Mouse (Mus musculus) embryonic facial prominence, embryonic 10.5 days (tissue): ENCODE data around the gene Cldn6. TPM values are rescaled to one million over a fixed set of nuclear protein-coding genes. Genes with fewer than 3 reads are reported as not detected.

Source experiments
- DNase-seq: peaks from one replicate; pipeline ENCODE4 v3.0.0-alpha.2; 2017; ENCODE audit warnings: low spot score
- H3K27ac ChIP-seq: fragments of 300-500 bp; sonication (generic); replicated peaks from 2 replicates; pipeline ENCODE4 v1.5.1; 2016; ENCODE audit warnings: mild to moderate bottlenecking
- H3K27me3 ChIP-seq: fragments of 300-500 bp; sonication (generic); replicated peaks from 2 replicates; pipeline ENCODE4 v1.6.1; 2016; ENCODE audit warnings: low read depth, mild to moderate bottlenecking; ENCODE audit not compliant: poor library complexity, severe bottlenecking
- H3K36me3 ChIP-seq: fragments of 300-500 bp; sonication (generic); replicated peaks from 2 replicates; pipeline ENCODE4 v1.6.1; 2016; ENCODE audit warnings: mild to moderate bottlenecking, moderate library complexity
- H3K4me1 ChIP-seq: fragments of 300-500 bp; sonication (generic); 2 replicates; pipeline ENCODE4 v1.6.1; 2016
- H3K4me3 ChIP-seq: fragments of 300-500 bp; sonication (generic); 2 replicates; pipeline ENCODE4 v1.5.1; 2016; ENCODE audit warnings: mild to moderate bottlenecking, moderate library complexity
- H3K9me3 ChIP-seq: fragments of 300-500 bp; sonication (generic); 2 replicates; pipeline ENCODE4 v1.6.1; 2016; ENCODE audit warnings: mild to moderate bottlenecking
- WGBS: fragments of 180-500 bp; shearing (Covaris S2); methylation state at CpG from one replicate; pipeline ENCODE4 v1.1.7; 2016; 5-methylcytosine and 5-hydroxymethylcytosine counted together
- polyA plus RNA-seq: library from polyadenylated mRNA; unstranded; fragments of >200 nt; fragmentation: Nextera tagmentation; extraction: Ambion mirVana; gene quantifications from 2 replicates; pipeline ENCODE4 v1.2.1, GENCODE M21; 2016

Cldn6 gene
- polyA plus RNA-seq, 1 experiment from 2014 or later: 77.2 TPM

DNA sequence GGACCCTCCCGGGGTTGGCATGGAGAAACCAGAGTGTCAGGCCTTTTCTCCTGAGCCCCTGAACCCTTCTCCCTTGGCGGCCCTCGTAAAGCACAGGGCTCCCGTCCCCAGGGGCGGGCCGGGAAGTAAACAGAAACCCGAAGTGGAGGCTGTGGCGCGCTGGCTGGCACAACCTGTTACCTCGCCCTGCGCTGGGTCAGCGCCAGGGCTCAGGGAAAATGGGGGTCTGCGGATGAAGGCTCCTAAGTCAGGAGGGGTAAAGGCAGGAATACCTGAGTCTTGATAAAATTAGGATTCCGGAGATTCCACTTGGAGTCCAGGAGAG lies 18.2 kb upstream of the Cldn6 start:
- 4% methylated on average over 14 of the region's 14 CpGs for WGBS
- no peaks in the 10 kb centered on the region for H3K9me3 ChIP-seq
- peaks cover 26% of the 10 kb centered on the region for H3K4me1 ChIP-seq
- no peak for DNase-seq
- H3K4me3 ChIP-seq: peak overlapping the region; percentile 38
- H3K27me3 ChIP-seq: peaks cover 52% of the 10 kb centered on the region
- no peak overlapping the region for H3K27ac ChIP-seq
- H3K36me3 ChIP-seq: 0 out of 2 replicates have a peak, but pooled peaks cover 4% of the 10 kb centered on the region

DNA sequence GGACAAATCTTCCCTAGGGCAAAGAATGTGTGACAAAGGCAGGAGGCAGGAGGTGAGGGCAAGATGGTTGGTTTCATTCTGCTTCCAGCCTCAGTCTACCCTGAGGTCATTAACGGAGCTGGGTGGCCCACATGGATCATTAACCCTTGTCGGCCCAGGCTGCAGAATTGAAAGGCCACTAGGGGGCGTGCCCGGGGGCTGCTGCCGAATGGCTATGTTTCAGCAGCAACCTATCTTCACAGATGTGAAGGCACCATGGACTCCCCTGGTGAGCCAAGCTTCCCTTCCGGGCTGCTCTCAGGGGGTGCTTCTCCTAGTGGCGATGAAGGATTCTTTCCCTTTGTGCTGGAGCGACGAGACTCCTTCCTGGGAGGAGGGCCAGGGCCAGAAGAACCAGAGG lies 17.5 kb upstream of the Cldn6 start:
- DNase-seq: peak; percentile 50
- peaks cover 52% of the 10 kb centered on the region for H3K27me3 ChIP-seq
- 4% methylated on average over 9 of the region's 9 CpGs for WGBS

DNA sequence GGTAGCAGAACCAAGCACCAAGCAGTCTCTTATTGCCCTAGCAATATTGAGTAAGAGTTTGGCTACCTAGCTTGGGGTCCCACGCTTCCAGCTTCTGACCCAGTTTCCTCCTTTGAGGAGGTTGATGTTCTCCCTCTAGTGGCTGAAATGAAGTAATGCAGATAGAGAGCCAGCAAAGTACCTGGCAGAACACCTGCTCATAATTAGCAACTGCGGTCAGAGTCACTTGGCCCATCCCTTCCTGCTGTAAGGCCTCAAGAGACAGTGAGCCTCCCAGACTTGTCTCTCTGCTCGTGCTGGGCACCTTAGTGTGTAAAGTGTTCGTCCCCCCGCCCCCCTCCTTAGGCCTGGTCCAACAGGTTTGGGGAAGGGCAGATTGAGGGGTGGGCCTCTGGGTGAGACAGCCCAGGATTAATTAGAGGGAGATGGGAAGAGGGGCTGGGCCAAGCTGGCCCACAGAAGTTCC lies 14.5 kb upstream of the Cldn6 start:
- no peaks in the 10 kb centered on the region for H3K9me3 ChIP-seq
- H3K27me3 ChIP-seq: peaks cover 43% of the 10 kb centered on the region
- DNase-seq: peak; percentile 51
- no peak overlapping the region for H3K27ac ChIP-seq
- H3K4me3 ChIP-seq: no peak overlapping the region
- 10% methylated on average over 5 of the region's 5 CpGs for WGBS
- peaks cover 41% of the 10 kb centered on the region for H3K36me3 ChIP-seq
- H3K4me1 ChIP-seq: peaks cover 30% of the 10 kb centered on the region

More for the DNA sequence above, 17.5 kb upstream of the Cldn6 start:
- Histone ChIP-seq H3K27ac (no peak overlapping the region), H3K4me1 (peaks cover 30% of the 10 kb centered on the region), H3K9me3 (no peaks in the 10 kb centered on the region), H3K4me3 (no peak overlapping the region), H3K36me3 (peaks cover 10% of the 10 kb centered on the region)

DNA sequence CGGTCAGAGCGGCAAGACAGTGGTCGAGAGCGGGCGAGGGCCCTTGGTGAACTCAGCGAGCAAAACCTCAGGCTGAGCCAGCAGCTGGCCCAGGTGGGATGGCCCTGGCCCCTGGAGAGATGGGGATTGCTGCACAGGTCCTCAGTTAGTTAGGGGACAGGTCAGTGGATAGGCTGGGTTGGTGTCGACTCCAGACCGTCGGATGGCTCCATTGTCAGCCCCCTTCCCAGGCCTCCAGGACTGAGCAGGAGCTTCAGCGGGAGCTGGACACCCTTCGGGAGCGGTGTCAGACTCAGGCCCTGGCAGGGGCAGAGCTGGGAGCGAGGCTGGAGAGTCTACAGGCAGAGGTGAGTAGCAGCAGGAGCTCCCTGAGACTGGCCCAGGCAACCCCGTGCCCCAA lies 13.5 kb upstream of the Cldn6 start:
- Histone ChIP-seq H3K4me1 (peaks cover 27% of the 10 kb centered on the region), H3K4me3 (no peak overlapping the region), H3K27me3 (peaks cover 34% of the 10 kb centered on the region), H3K27ac (no peak overlapping the region; the same call in 1 of the 2 replicates), H3K9me3 (no peaks in the 10 kb centered on the region), H3K36me3 (peaks cover 50% of the 10 kb centered on the region)
- DNase-seq: no peak
- 77% methylated on average over 14 of the region's 14 CpGs for WGBS

- DNase-seq: no peak
- Histone ChIP-seq H3K36me3 (peaks cover 50% of the 10 kb centered on the region), H3K27me3 (peaks cover 15% of the 10 kb centered on the region), H3K9me3 (no peaks in the 10 kb centered on the region), H3K4me1 (peaks cover 40% of the 10 kb centered on the region), H3K27ac (no peak overlapping the region), H3K4me3 (no peak overlapping the region)
- 85% methylated on average over 7 of the region's 7 CpGs for WGBS
These were observed 8.5 kb upstream of the Cldn6 start for GRCm38 (mm10) chr17:23670516-23671074.

GRCm38 (mm10) chr17:23671519-23671918 lies 7.5 kb upstream of the Cldn6 start:
- Histone ChIP-seq H3K4me1 (peaks cover 43% of the 10 kb centered on the region), H3K9me3 (no peaks in the 10 kb centered on the region), H3K4me3 (no peak overlapping the region), H3K36me3 (peaks cover 43% of the 10 kb centered on the region), H3K27me3 (peaks cover 24% of the 10 kb centered on the region), H3K27ac (no peak overlapping the region)
- WGBS: 90% methylated on average over 3 of the region's 3 CpGs
- no peak for DNase-seq

GRCm38 (mm10) chr17:23672761-23673160 lies 6.3 kb upstream of the Cldn6 start:
- Histone ChIP-seq H3K36me3 (peaks cover 31% of the 10 kb centered on the region), H3K4me1 (peaks cover 55% of the 10 kb centered on the region), H3K4me3 (peak overlapping the region; percentile 71), H3K9me3 (no peaks in the 10 kb centered on the region), H3K27me3 (peaks cover 34% of the 10 kb centered on the region), H3K27ac (no peak overlapping the region)
- 72% methylated on average over 3 of the region's 3 CpGs for WGBS
- DNase-seq: no peak

GRCm38 (mm10) chr17:23673424-23674073 lies 5.5 kb upstream of the Cldn6 start, which contains the start of the genes Hcfc1r1 and Thoc6:
Hcfc1r1 (plus strand) TSS chr17:23673596.
Thoc6 (minus strand) TSS chr17:23673882.
- Histone ChIP-seq H3K4me1 (peaks cover 56% of the 10 kb centered on the region), H3K4me3 (peak within 1 kb of the TSS; percentile 71), H3K27me3 (peaks cover 42% of the 10 kb centered on the region), H3K9me3 (no peaks in the 10 kb centered on the region), H3K36me3 (peaks cover 23% of the 10 kb centered on the region), H3K27ac (peak within 1 kb of the TSS; percentile 92)
- peak; percentile 94 for DNase-seq
- WGBS: under 1% methylated on average over 45 of the region's 45 CpGs

DNA sequence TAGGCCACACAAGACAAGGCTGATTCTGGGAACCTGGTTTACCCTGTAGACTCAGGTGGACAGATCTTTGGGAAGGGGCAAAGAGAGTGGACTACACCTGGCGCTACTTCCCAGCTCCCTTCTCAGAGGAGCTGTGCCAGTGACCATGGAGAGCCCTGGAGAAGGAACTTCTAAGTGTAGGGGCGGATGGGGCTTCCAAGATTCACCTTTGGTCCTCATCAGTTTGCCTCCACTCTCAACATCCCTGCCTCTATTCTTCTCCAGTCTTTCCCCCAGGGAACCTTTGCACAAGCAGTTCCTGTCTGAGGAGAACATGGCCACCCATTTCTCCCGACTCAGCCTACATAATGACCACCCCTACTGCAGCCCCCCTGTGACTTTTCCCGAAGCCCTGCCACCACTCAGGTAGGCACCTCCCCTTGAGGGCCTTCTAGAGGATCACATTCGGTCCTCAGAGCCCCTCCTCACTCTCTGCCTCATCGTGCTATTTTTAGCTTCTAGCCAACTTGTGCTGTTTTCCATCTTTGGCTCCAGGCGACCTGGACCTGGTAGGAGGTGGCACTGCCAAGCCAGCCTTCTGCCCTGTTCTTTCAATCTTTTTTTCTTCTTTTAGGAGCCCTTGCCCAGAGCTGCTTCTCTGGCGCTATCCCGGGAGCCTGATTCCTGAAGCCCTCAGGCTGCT lies 4.6 kb upstream of the Cldn6 start:
- Histone ChIP-seq H3K4me3 (peak overlapping the region; percentile 71), H3K36me3 (peaks cover 14% of the 10 kb centered on the region), H3K27me3 (peaks cover 51% of the 10 kb centered on the region), H3K9me3 (no peaks in the 10 kb centered on the region), H3K27ac (peak overlapping the region; percentile 92), H3K4me1 (peaks cover 60% of the 10 kb centered on the region)
- 38% methylated on average over 9 of the region's 9 CpGs for WGBS
- DNase-seq: no peak

DNA sequence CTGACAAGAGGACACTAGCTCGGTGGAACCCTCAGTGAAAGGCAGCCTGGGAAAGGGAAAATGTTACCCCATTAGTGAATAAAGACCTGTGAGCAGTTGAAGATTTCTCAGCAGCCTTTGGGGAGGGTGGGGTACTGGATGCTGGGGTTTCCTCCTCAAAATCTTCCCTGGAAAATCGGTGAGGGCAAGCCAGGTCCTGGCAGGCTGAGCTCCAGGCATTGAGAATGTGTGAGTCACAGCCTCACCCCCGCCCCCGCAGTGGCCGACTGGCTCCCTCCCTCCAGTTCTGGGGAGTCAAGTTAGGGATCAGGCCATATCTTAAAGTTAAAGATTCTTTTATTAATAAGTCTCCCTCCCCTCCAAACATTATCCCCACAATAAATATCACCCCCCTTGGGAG lies 3.9 kb upstream of the Cldn6 start:
- WGBS: 33% methylated on average over 5 of the region's 5 CpGs
- Histone ChIP-seq H3K4me1 (peaks cover 62% of the 10 kb centered on the region), H3K27me3 (peaks cover 58% of the 10 kb centered on the region), H3K9me3 (no peaks in the 10 kb centered on the region), H3K36me3 (peaks cover 7% of the 10 kb centered on the region), H3K27ac (no peak overlapping the region), H3K4me3 (0 out of 2 replicates have a peak overlapping the region, but pooled peaks have one; percentile 71)
- no peak for DNase-seq

GRCm38 (mm10) chr17:23675564-23676281 lies 3.3 kb upstream of the Cldn6 start:
- peaks cover 64% of the 10 kb centered on the region for H3K27me3 ChIP-seq
- H3K9me3 ChIP-seq: no peaks in the 10 kb centered on the region
- peaks cover 62% of the 10 kb centered on the region for H3K4me1 ChIP-seq
- 9% methylated on average over 15 of the region's 15 CpGs for WGBS
- H3K36me3 ChIP-seq: peaks cover 1% of the 10 kb centered on the region
- H3K4me3 ChIP-seq: peak overlapping the region; percentile 71
- peak; percentile 48 for DNase-seq
- H3K27ac ChIP-seq: no peak overlapping the region

- Histone ChIP-seq H3K36me3 (no peaks in the 10 kb centered on the region), H3K27ac (peak overlapping the region; percentile 58), H3K9me3 (no peaks in the 10 kb centered on the region), H3K4me1 (peaks cover 66% of the 10 kb centered on the region), H3K4me3 (peak overlapping the region; percentile 71), H3K27me3 (peaks cover 72% of the 10 kb centered on the region)
- WGBS: under 1% methylated on average over 37 of the region's 37 CpGs
- peak; percentile 60 for DNase-seq
These were observed 2.5 kb upstream of the Cldn6 start for GRCm38 (mm10) chr17:23676473-23677031.
